Mouse (Mus musculus) testis, adult 2 months (tissue): ENCODE measurements at regions not wholly inside any gene's neighbourhood (a gene's known extent, or its start where the extent isn't known, plus 50 kb on each side); places are given as distances from the start of the nearest gene placed in this dataset.

Experiments
- CTCF ChIP-seq: fragments of 200-500 bp; IDR thresholded peaks from 2 replicates; pipeline ENCODE4 v1.5.1; 2012; ENCODE audit warnings: low read depth, mild to moderate bottlenecking, inconsistent platforms, low read length, moderate library complexity; ENCODE audit not compliant: control insufficient read depth, insufficient read depth, insufficient replicate concordance
- POLR2A ChIP-seq: fragments of 200-500 bp; IDR thresholded peaks from 2 replicates; pipeline ENCODE4 v1.6.1; 2012; ENCODE audit warnings: low read depth, mild to moderate bottlenecking, inconsistent platforms, low read length, moderate library complexity; ENCODE audit not compliant: control insufficient read depth

DNA sequence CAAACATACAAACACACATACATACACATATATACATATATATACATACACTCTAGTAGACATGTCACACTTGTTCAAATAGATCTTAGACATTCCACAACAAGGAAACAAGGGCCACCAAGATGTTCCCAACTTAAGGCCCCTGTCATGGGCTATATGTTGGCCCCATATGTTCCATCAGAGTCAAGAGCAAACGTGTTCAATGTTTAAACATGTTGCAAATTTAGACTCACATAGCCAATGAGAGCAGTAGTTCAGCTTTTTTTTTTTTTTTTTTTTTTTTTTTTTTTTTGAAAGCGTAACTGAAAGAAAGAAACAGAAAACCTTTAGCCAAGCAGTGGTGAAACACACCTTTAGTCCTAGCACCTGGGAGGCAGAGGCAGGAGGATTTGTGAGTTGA lies 183.0 kb upstream of the Jarid2 start:
- TF ChIP-seq CTCF: no peak
- no peak for TF ChIP-seq POLR2A
